Mouse (Mus musculus) stomach, postnatal 0 days (tissue): ENCODE data around the gene Pld3.
A peak's percentile ranks its signal among the peaks of the same experiment; 100 is the strongest.

Source experiments
- CTCF ChIP-seq: IDR thresholded peaks from 2 replicates; pipeline ENCODE4 v1.5.1; 2016; ENCODE audit warnings: antibody characterized with exemption, low read depth, mild to moderate bottlenecking, moderate library complexity
- EP300 ChIP-seq: optimal IDR thresholded peaks from 2 replicates; pipeline ENCODE3; 2016; ENCODE audit warnings: antibody characterized with exemption

GRCm38 (mm10) chr7:27486770-27487697 lies 66.0 kb downstream of the Pld3 start, which contains the start of gene Sertad1:
- TF ChIP-seq CTCF, result peak; percentile 69
- TF ChIP-seq EP300, result peak; percentile 34
